Mouse (Mus musculus): ENCODE results near the gene Rex2. TPM values are rescaled to one million over a fixed set of nuclear protein-coding genes. Genes with fewer than 3 reads are reported as not detected.

The Rex2 gene
- total RNA-seq (2023): 1 to 10 TPM; 1.5 to 2.0 TPM

DNA sequence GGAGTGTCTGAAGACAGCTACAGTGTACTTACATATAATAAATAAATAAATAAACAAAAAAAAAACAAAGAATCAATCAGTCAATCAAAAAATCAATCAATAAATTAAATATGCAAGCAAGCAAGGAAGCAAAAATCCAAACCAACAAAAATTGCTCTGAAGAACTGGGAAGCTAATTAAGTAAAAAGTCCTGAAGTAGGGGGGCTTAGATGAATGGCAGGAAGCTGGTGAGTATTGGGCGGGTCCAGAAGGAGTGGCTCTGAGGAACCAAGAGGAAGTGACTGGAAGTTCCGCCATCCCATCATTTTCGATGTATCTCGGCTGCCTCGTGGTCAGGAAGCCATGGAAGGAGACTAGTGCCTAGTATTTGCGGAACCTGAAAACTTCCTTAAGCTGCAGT is at the start of gene Rex2:
Gene Rex2 (plus strand): TSS at position 301 of the 400 bp plus-strand sequence.

Other genes starting within 250 kb of the Rex2 start
- gene Gm21411, start 112.3 kb upstream of the Rex2 start, total RNA-seq (2023): under 1 TPM in 1 of 2 experiments, not detected in 1; 0.79 TPM
- gene Zfp989, start 49.9 kb upstream of the Rex2 start, total RNA-seq (2023): 1 to 10 TPM; 1.3 to 2.4 TPM
- gene Zfp991, start 110.2 kb downstream of the Rex2 start, total RNA-seq (2023): 1 to 10 TPM; 3.6 to 7.0 TPM

All from T-cell, adult 66 days (primary cell).